Mouse (Mus musculus) heart, embryonic 12.5 days (tissue): ENCODE results near the gene Grip1. TPM values are rescaled to one million over a fixed set of nuclear protein-coding genes. Genes with fewer than 3 reads are reported as not detected.

ENCODE experiments used
- ATAC-seq: fragments of 200-750 bp; cut with Nextera tagmentation; 2 replicates; pipeline ENCODE4 v1.8.0; 2017; ENCODE audit warnings: moderate TSS enrichment, moderate library complexity; ENCODE audit not compliant: insufficient number of reproducible peaks, low FRiP score
- H3K27ac ChIP-seq: fragments of 300-500 bp; sonication (generic); 2 replicates; pipeline ENCODE4 v1.5.1; 2016; ENCODE audit warnings: mild to moderate bottlenecking, moderate library complexity; ENCODE audit not compliant: poor library complexity, severe bottlenecking
- H3K27me3 ChIP-seq: fragments of 300-500 bp; sonication (generic); replicated peaks from 2 replicates; pipeline ENCODE4 v1.6.1; 2016; ENCODE audit warnings: mild to moderate bottlenecking, moderate library complexity
- H3K36me3 ChIP-seq: fragments of 300-500 bp; sonication (generic); 2 replicates; pipeline ENCODE4 v1.6.1; 2016; ENCODE audit warnings: mild to moderate bottlenecking, moderate library complexity
- H3K4me1 ChIP-seq: fragments of 300-500 bp; sonication (generic); replicated peaks from 2 replicates; pipeline ENCODE4 v1.6.1; 2016; ENCODE audit warnings: mild to moderate bottlenecking
- H3K4me2 ChIP-seq: fragments of 300-500 bp; sonication (generic); 2 replicates; pipeline ENCODE4 v1.6.1; 2016; ENCODE audit warnings: mild to moderate bottlenecking, moderate library complexity
- H3K4me3 ChIP-seq: fragments of 300-500 bp; sonication (generic); 2 replicates; pipeline ENCODE4 v1.5.1; 2016; ENCODE audit warnings: mild to moderate bottlenecking
- H3K9ac ChIP-seq: fragments of 300-500 bp; sonication (generic); 2 replicates; pipeline ENCODE4 v1.6.1; 2016; ENCODE audit warnings: mild to moderate bottlenecking, moderate library complexity
- H3K9me3 ChIP-seq: fragments of 300-500 bp; sonication (generic); replicated peaks from 2 replicates; pipeline ENCODE4 v1.6.1; 2016; ENCODE audit warnings: mild to moderate bottlenecking, moderate library complexity
- WGBS: fragments of 180-500 bp; shearing (Covaris S2); methylation state at CpG from one replicate; pipeline ENCODE4 v1.1.7; 2016; 5-methylcytosine and 5-hydroxymethylcytosine counted together
- polyA plus RNA-seq: library from polyadenylated mRNA; unstranded; fragments of >200 nt; fragmentation: Nextera tagmentation; extraction: Ambion mirVana; gene quantifications from 2 replicates; pipeline ENCODE4 v1.2.1, GENCODE M21; 2016

Gene Grip1
- polyA plus RNA-seq, 1 experiment from 2014 or later: 3.1 TPM

DNA sequence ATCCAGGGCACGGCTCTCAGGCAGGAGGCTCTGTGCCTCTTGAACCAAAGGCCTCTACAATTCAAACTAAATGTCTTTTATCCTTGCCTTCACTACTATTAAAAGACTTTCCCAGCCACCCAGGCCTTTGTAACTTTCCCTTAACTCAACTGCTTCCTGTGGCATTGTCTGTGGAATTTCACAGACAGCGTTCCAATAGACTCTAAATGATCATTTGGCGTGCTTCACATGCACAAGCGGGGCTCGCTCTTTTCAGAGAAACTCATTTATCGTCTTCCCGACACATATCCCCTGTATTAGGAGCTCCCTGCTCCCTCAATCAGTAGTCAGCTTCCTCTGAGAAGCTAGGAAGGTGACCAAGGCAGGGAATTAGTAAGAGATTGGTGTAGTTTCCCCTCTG, 104.8 kb downstream of the Grip1 start:
- no peaks in the 10 kb centered on the region for H3K36me3 ChIP-seq
- H3K4me2 ChIP-seq: no peak overlapping the region
- H3K4me3 ChIP-seq: no peak overlapping the region
- no peak overlapping the region for H3K9ac ChIP-seq
- no peaks in the 10 kb centered on the region for H3K9me3 ChIP-seq
- no peak for ATAC-seq
- 84% methylated on average over 7 of the region's 7 CpGs for WGBS
- no peaks in the 10 kb centered on the region for H3K27me3 ChIP-seq
- H3K4me1 ChIP-seq: no peaks in the 10 kb centered on the region
- no peak overlapping the region for H3K27ac ChIP-seq

DNA sequence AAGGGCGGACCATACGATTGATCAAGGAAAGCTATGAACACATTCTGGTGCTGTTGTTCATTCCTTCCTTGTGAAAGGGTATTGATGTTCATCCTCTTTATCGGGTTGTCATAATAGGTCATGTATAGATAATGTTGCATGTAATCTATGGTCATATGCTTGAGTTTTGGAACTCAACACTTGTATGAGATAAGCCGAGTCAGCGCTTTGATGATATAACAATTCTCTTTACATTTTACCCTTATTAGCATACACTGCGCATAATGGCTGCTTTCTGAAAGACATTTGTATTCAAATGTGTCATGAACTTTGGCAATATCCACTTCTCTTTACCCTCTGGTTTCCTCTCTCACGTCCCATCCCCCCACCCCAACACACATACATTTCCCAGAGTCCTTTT, 111.2 kb downstream of the Grip1 start:
- H3K4me2 ChIP-seq: no peak overlapping the region
- no peaks in the 10 kb centered on the region for H3K36me3 ChIP-seq
- no peak overlapping the region for H3K27ac ChIP-seq
- H3K4me3 ChIP-seq: no peak overlapping the region
- H3K9ac ChIP-seq: no peak overlapping the region
- no peaks in the 10 kb centered on the region for H3K27me3 ChIP-seq
- no peaks in the 10 kb centered on the region for H3K4me1 ChIP-seq
- no peak for ATAC-seq
- WGBS: 91% methylated on average over 7 of the region's 7 CpGs
- no peaks in the 10 kb centered on the region for H3K9me3 ChIP-seq

DNA sequence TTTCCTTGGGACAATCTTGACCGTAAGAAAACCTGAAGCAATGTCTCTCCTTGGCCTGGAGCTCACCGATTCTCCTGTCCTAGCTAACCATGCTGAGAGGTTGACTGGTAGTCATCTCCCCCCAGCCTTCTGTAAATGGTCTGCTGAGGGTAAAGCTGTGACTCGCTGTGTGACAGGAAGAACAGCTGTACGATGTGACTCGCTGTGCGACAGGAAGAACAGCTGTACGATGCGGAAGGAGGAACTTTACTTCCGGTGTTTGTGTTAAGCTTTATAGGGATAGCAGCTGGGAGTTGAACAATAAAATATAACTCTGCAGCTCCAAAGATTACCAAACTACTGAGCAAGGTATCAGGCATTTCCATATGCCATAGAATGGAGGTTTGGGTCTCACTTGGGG, 119.5 kb downstream of the Grip1 start:
- Histone ChIP-seq H3K4me3 (no peak overlapping the region), H3K27ac (no peak overlapping the region), H3K27me3 (no peaks in the 10 kb centered on the region), H3K4me1 (peaks cover 7% of the 10 kb centered on the region; the same call in 1 of the 2 replicates), H3K36me3 (no peaks in the 10 kb centered on the region), H3K9me3 (no peaks in the 10 kb centered on the region), H3K4me2 (no peak overlapping the region), H3K9ac (no peak overlapping the region)
- no peak for ATAC-seq
- 80% methylated on average over 9 of the region's 9 CpGs for WGBS

DNA sequence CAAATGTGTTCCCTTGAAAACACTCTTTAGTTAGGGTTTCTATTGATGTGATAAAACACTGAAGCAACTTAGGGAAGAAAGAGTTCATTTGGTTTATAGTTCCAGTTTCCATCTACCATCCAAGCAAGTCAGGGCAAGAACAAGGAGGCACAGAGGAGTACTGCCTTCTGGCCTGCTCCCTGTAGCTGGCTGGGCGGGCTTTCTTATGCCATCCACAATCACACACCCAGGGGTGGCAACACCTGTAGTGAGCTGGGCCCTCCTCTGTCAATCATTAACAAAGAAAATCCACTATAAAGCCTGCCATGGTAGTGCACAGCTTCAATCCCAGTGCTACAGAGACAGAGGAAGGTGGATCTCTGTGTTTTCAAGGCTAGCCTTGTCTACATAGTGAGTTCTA, 122.2 kb downstream of the Grip1 start:
- H3K4me3 ChIP-seq: no peak overlapping the region

DNA sequence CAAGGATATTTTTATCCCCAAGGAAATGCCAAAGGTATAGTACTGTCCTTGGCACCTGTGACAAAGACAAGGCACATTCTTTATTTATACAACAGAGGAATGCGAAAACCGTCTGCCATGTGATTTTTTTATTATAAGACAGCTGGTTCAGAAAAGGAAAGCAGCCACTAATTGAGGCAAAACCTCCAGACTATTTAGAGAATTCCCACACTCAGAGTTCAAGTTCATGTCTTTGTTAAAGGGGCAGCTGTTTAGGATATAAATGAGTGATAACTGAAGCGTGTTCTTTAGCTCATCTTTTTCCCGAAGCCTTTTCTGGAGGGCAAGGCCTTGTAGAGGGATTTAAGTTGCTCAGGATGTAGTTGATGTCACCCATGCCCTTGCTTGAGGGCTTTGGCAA, 126.4 kb downstream of the Grip1 start:
- no peaks in the 10 kb centered on the region for H3K36me3 ChIP-seq
- no peaks in the 10 kb centered on the region for H3K27me3 ChIP-seq
- H3K9me3 ChIP-seq: 0 out of 2 replicates have a peak, but pooled peaks cover 3% of the 10 kb centered on the region
- 54% methylated on average over 4 of the region's 4 CpGs for WGBS
- H3K4me1 ChIP-seq: peaks cover 8% of the 10 kb centered on the region; the same call in 1 of the 2 replicates
- ATAC-seq: no peak
- H3K27ac ChIP-seq: no peak overlapping the region
- no peak overlapping the region for H3K9ac ChIP-seq
- no peak overlapping the region for H3K4me2 ChIP-seq
- no peak overlapping the region for H3K4me3 ChIP-seq

More for the DNA sequence above, 122.2 kb downstream of the Grip1 start:
- Histone ChIP-seq H3K36me3 (no peaks in the 10 kb centered on the region), H3K4me1 (peaks cover 15% of the 10 kb centered on the region; the same call in 1 of the 2 replicates), H3K9me3 (0 out of 2 replicates have a peak, but pooled peaks cover 3% of the 10 kb centered on the region), H3K4me2 (no peak overlapping the region), H3K27ac (no peak overlapping the region), H3K9ac (no peak overlapping the region), H3K27me3 (no peaks in the 10 kb centered on the region)
- ATAC-seq: no peak
- WGBS: 89% methylated on average over 1 of the region's 1 CpGs

DNA sequence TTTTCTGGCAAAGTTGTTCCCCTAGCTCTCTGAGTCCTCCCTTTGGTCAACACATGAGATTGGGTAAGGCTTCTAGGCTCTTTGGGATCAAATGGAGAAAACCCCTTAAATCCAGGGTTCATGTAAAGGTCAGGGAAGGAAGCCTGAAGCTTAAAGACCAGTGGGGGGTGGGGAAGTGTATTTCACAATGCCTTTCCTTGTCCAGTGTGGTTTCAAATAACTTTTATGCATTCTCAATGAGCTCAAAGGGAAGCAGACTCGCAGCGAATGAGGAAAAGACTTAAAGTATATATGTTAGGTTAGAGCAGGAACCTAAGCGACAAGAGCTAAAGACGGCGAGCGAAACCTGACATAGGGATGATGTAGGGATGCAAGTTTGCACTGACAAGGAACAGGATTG, 131.0 kb downstream of the Grip1 start:
- Histone ChIP-seq H3K27me3 (no peaks in the 10 kb centered on the region), H3K9ac (no peak overlapping the region), H3K9me3 (no peaks in the 10 kb centered on the region), H3K4me1 (peaks cover 6% of the 10 kb centered on the region; the same call in 1 of the 2 replicates), H3K27ac (no peak overlapping the region), H3K36me3 (no peaks in the 10 kb centered on the region), H3K4me2 (no peak overlapping the region), H3K4me3 (no peak overlapping the region)
- whole genome bisulfite sequencing: 81% methylated on average over 6 of the region's 6 CpGs
- ATAC-seq: no peak

DNA sequence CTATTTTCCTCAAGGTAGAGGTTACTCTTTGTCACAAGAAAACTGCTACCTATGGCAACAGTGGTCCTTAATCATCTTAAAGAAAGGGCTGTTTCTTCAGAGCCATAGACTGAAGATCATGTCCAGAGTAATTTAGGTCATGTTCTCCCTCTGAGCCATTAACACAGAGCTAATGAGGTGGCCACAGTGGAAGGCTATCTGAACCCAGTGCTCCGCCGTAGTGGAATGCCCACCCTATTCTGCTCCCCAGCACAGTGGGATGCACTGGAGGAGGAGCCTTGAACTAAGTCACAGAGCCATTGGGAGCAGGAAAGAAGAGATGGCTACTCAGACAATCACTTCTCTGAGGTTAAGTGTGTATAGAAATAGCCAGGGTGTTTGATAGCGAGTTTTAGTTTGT, 133.3 kb downstream of the Grip1 start:
- no peak for ATAC-seq
- Histone ChIP-seq H3K4me3 (no peak overlapping the region), H3K27me3 (no peaks in the 10 kb centered on the region), H3K36me3 (no peaks in the 10 kb centered on the region), H3K9ac (no peak overlapping the region), H3K4me1 (no peaks in the 10 kb centered on the region), H3K9me3 (no peaks in the 10 kb centered on the region), H3K27ac (no peak overlapping the region), H3K4me2 (no peak overlapping the region)
- WGBS: 72% methylated on average over 3 of the region's 3 CpGs

DNA sequence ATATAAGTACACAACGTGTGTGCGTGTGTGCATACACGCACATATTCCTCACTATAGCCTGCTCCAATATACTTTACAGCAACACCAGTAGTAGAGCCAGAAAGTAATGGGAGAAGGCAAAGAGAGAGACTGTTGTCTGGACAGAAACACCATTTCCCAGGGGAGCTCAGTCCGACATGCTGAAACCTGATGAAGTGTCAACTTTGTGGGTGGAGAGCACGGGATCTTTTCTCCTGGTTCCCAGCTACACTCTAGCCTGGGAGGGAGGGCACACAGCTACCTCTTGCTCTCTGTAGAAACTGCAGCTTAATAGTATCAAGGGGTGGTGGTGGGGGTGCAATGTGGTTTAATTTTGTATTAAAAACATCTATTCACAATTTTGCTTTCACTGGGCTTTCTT, 143.2 kb downstream of the Grip1 start:
- Histone ChIP-seq H3K9me3 (no peaks in the 10 kb centered on the region), H3K4me1 (0 out of 2 replicates have a peak, but pooled peaks cover 4% of the 10 kb centered on the region), H3K36me3 (no peaks in the 10 kb centered on the region), H3K9ac (no peak overlapping the region), H3K27ac (no peak overlapping the region), H3K4me3 (no peak overlapping the region), H3K27me3 (no peaks in the 10 kb centered on the region), H3K4me2 (no peak overlapping the region)
- WGBS: 60% methylated on average over 5 of the region's 5 CpGs
- no peak for ATAC-seq

DNA sequence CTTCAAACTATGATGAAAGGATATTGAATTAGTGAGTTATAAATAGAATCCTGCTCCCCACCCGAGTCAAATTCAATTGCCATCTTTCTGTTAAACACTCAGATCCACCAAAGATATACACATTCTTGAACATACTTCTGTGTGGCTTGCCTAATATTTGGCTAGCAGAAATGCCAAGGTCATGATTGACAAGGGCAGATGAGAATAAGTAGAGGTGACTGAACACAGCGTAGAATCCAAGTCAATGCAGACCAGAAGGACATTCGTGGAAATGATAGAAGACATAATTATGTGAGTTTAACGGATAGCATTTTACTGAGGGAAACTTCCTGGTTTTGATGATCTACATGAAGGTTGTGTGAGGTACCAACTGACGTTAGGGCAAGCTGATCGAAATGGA, 153.9 kb downstream of the Grip1 start:
- ATAC-seq: no peak

DNA sequence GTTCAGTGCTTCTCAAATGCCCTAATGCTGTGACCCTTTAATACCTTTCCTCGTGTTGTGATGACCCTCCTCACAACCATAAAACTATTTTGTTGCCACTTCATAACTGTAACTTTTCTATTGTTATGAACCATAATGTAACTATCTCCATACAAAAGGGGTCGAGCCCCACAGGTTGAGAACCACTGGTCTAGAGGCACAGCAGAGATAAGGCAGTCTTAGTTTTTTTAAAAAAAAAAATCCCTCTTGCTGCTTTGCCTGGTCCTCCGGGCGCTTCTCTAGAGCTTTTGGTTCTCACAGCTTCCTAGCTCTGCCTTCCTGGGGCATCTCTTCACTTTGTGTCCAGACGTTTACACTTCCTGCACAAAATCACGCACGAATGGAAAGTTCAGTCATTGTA, 155.4 kb downstream of the Grip1 start:
- Histone ChIP-seq H3K4me2 (no peak overlapping the region), H3K36me3 (no peaks in the 10 kb centered on the region), H3K4me3 (no peak overlapping the region), H3K27me3 (no peaks in the 10 kb centered on the region), H3K27ac (no peak overlapping the region), H3K4me1 (0 out of 2 replicates have a peak, but pooled peaks cover 4% of the 10 kb centered on the region), H3K9me3 (no peaks in the 10 kb centered on the region), H3K9ac (no peak overlapping the region)
- WGBS: 68% methylated on average over 7 of the region's 7 CpGs
- ATAC-seq: no peak

More for the DNA sequence above, 153.9 kb downstream of the Grip1 start:
- no peaks in the 10 kb centered on the region for H3K36me3 ChIP-seq
- no peaks in the 10 kb centered on the region for H3K9me3 ChIP-seq
- no peak overlapping the region for H3K4me2 ChIP-seq
- 79% methylated on average over 6 of the region's 6 CpGs for whole genome bisulfite sequencing
- no peak overlapping the region for H3K9ac ChIP-seq
- H3K4me1 ChIP-seq: 0 out of 2 replicates have a peak, but pooled peaks cover 4% of the 10 kb centered on the region
- H3K4me3 ChIP-seq: no peak overlapping the region
- H3K27me3 ChIP-seq: no peaks in the 10 kb centered on the region
- H3K27ac ChIP-seq: no peak overlapping the region

DNA sequence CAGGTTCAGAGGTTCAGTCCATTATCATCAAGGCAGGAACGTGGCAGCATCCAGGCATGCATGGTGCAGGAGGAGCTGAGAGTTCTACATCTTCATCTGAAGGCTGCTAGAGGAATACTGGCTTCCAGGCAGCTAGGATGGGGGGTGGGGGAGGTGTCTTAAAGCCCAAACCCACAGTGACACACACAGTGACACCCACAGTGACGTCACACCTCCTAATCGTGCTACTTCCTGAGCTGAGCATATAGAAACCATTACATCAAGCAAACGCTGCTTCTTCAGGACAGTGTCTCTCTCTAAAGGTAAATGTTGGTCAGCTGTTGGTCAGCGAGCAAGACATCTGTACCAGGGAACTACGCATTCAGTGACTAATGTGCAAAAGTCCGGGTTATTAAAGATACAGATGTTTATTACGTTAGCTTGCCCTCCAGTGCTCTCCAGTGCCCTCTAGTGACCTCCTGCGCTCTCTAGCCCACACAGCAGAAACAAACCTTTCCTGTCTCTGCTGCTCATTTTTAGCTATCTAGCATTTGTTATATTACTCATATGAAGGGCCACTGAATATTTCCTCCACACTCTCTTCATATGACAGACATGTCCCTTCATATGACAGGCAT, 156.8 kb downstream of the Grip1 start:
- WGBS: 49% methylated on average over 9 of the region's 9 CpGs
- Histone ChIP-seq H3K4me3 (peak overlapping the region; percentile 28; the same call in 1 of the 2 replicates), H3K9me3 (no peaks in the 10 kb centered on the region), H3K4me2 (peak overlapping the region; percentile 35), H3K9ac (no peak overlapping the region), H3K36me3 (no peaks in the 10 kb centered on the region), H3K4me1 (peaks cover 12% of the 10 kb centered on the region), H3K27ac (no peak overlapping the region), H3K27me3 (no peaks in the 10 kb centered on the region)
- no peak for ATAC-seq

DNA sequence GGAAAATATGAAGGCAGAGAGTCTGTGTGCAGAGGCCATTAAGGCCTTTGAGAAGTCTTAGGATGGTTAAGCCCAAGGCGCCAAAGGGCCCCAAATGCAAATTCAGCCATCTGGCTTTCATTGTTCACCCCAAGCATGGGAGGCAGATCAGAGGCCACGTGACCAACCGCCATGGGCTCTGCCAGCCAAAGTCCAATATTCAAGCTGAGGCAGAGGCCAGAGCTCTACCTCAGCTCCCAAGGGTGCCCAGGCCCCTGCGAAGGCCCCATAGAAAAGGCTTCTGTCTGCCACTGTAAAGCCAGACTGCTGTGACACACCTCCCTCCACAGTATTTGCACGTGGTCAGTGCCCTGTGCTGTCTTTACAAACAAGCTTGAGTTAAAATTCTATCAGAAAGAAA, 158.4 kb downstream of the Grip1 start:
- Histone ChIP-seq H3K4me2 (no peak overlapping the region), H3K4me3 (no peak overlapping the region)
- 85% methylated on average over 5 of the region's 5 CpGs for WGBS

More for the DNA sequence above, 158.4 kb downstream of the Grip1 start:
- H3K27ac ChIP-seq: no peak overlapping the region
- H3K9me3 ChIP-seq: no peaks in the 10 kb centered on the region
- no peaks in the 10 kb centered on the region for H3K27me3 ChIP-seq
- H3K9ac ChIP-seq: no peak overlapping the region
- no peak for ATAC-seq
- no peaks in the 10 kb centered on the region for H3K36me3 ChIP-seq
- peaks cover 21% of the 10 kb centered on the region for H3K4me1 ChIP-seq
